In the genomic region with DNA sequence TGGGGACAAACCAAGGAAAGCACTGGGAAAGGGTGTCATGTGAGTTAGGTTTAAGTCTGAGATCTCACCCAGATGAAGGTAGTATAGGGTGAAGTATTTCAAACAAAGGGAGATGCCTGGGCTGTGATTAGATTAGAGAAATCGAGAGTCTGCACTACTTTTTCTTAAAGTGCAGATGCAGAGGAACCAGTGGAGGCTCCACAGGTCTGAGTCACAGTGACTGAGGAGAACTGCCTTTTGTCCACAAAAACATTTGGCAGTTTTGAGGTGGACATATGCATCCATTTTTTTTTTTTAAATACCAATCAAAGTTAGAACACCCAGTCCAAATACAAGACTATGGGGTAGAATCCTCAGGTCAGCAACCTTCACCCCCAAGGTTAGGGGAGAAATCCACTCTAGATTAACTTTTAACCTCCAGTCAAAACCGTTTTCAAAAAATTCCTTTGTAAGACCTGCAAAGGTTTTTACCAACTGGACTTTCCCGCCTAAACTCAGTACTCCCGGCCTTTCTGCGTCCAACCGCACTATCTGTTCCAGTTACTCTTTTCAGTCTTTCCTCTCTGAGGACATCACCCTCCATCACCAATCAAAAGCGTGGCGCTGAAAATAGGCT, we compare ENCODE assay signal across 9 mouse cellular contexts. TPM values are rescaled to one million over a fixed set of nuclear protein-coding genes. Genes with fewer than 3 reads are reported as not detected.
A peak's percentile ranks its signal among the peaks of the same experiment; 100 is the strongest.
DNase-seq lines count a peak whose midpoint lies in the region; ATAC-seq and TF ChIP-seq lines count a peak whose summit lies in the region.
"Had no signal": no experiment of that assay in that cellular context is flagged by ENCODE, and none has a peak within 500 bp of the region (broad histone marks: within the 10 kb centered on the region; RNA-seq: fewer than 3 reads in every experiment).

No protein-coding gene starts in this region.

- no peaks in the 10 kb centered on the region for H3K27me3 ChIP-seq in hindbrain, embryonic 15.5 days
- no peaks in the 10 kb centered on the region for H3K27me3 ChIP-seq in midbrain, embryonic 14.5 days (ENCODE audit: control insufficient read depth, insufficient read depth, low read length)

- no peaks in the 10 kb centered on the region for H3K36me3 ChIP-seq in hindbrain, embryonic 15.5 days
- H3K36me3 ChIP-seq in midbrain, embryonic 14.5 days (ENCODE audit: control insufficient read depth, insufficient read depth, low read length) = 0 out of 2 replicates have a peak, but pooled peaks cover 2% of the 10 kb centered on the region

- no peak for TF ChIP-seq POLR2A in bone marrow, adult 2 months (IDR thresholded peaks at IDR 0.05; ENCODE audit: borderline replicate concordance, control insufficient read depth, low read depth, low read length)

- TF ChIP-seq CTCF in bone marrow, adult 2 months (IDR thresholded peaks at IDR 0.05; ENCODE audit: control insufficient read depth, insufficient read depth, low read length) = no peak

- H3K9ac ChIP-seq in hindbrain, embryonic 15.5 days = peak overlapping the region; percentile 88
- H3K9ac ChIP-seq in midbrain, embryonic 14.5 days (replicated peaks; ENCODE audit: low read length) = peak overlapping the region; percentile 96

- H3K27ac ChIP-seq in bone marrow, adult 2 months (ENCODE audit: control insufficient read depth, insufficient read depth, low read depth, low read length, poor library complexity) = peak overlapping the region; percentile 99
- peak overlapping the region; percentile 96 for H3K27ac ChIP-seq in hindbrain, embryonic 15.5 days (replicated peaks)
- H3K27ac ChIP-seq in midbrain, embryonic 14.5 days (replicated peaks; ENCODE audit: low read depth, low read length) = peak overlapping the region; percentile 100

- H3K9me3 ChIP-seq in hindbrain, embryonic 15.5 days = no peaks in the 10 kb centered on the region
- no peaks in the 10 kb centered on the region for H3K9me3 ChIP-seq in midbrain, embryonic 14.5 days (ENCODE audit: control insufficient read depth, low read length)

- peaks cover 4% of the 10 kb centered on the region for H3K4me1 ChIP-seq in bone marrow, adult 2 months (ENCODE audit: control insufficient read depth, insufficient read depth, low read length)
- peaks cover 32% of the 10 kb centered on the region for H3K4me1 ChIP-seq in hindbrain, embryonic 15.5 days (replicated peaks)
- peaks cover 22% of the 10 kb centered on the region for H3K4me1 ChIP-seq in midbrain, embryonic 14.5 days (ENCODE audit: control insufficient read depth, insufficient read depth, low read length)

- H3K4me2 ChIP-seq in hindbrain, embryonic 15.5 days = peak overlapping the region; percentile 85
- H3K4me2 ChIP-seq in midbrain, embryonic 14.5 days (ENCODE audit: low read length) = peak overlapping the region; percentile 64

- ATAC-seq in hindbrain, embryonic 15.5 days (ENCODE audit: low FRiP score, low read depth) = no peak
- ATAC-seq in midbrain, embryonic 14.5 days (ENCODE audit: low FRiP score, low TSS enrichment) = no peak

- DNase-seq in kidney, adult 9 months = peak; percentile 60
- DNase-seq in kidney, postnatal 14 days = no peak
- DNase-seq in midbrain, embryonic 14.5 days = no peak
- no peak for DNase-seq in thymus, postnatal 36 days
- DNase-seq in gastrocnemius, postnatal 10 days = no peak
- DNase-seq in right cerebral cortex, postnatal 25 days = no peak

- peak overlapping the region; percentile 78 for H3K4me3 ChIP-seq in bone marrow, adult 2 months (replicated peaks; ENCODE audit: control insufficient read depth, low read depth, low read length)
- H3K4me3 ChIP-seq in hindbrain, embryonic 15.5 days = peak overlapping the region; percentile 64
- H3K4me3 ChIP-seq in midbrain, embryonic 14.5 days (replicated peaks; ENCODE audit: low read depth, low read length) = peak overlapping the region; percentile 85

- WGBS in bone marrow, adult 2 months = 4% methylated on average over 8 of the region's 8 CpGs
- WGBS in hindbrain, embryonic 15.5 days = 12% methylated on average over 8 of the region's 8 CpGs
- WGBS in midbrain, embryonic 14.5 days = 10% methylated on average over 8 of the region's 8 CpGs

RNA-seq across cellular contexts. Expression of a gene that starts 1.7 kb away (rescaled TPM):
- polyA plus RNA-seq in bone marrow, adult 2 months (2011; ENCODE audit: insufficient read depth, insufficient read length, low replicate concordance, missing spikeins) = 24.2 and 28.6 TPM in 2 replicates
- polyA plus RNA-seq in hindbrain, embryonic 15.5 days (2015; fragmentation: Nextera tagmentation; extraction: Ambion mirVana) = 11.1 and 11.6 TPM in 2 replicates
- 14.2 and 16.5 TPM in 2 replicates for polyA plus RNA-seq in midbrain, embryonic 14.5 days (2014; fragmentation: Nextera tagmentation; extraction: Ambion mirVana)
- total RNA-seq in gastrocnemius, postnatal 10 days (2021) = 10 to 100 TPM; 11.3 to 19.2 TPM

RNA-seq across cellular contexts. Expression of a gene that starts 1.8 kb away (rescaled TPM):
- polyA plus RNA-seq in bone marrow, adult 2 months (2011; ENCODE audit: insufficient read depth, insufficient read length, low replicate concordance, missing spikeins) = 36.6 and 44.1 TPM in 2 replicates
- 35.1 TPM in 2 replicates for polyA plus RNA-seq in hindbrain, embryonic 15.5 days (2015; fragmentation: Nextera tagmentation; extraction: Ambion mirVana)
- 41.9 and 49.2 TPM in 2 replicates for polyA plus RNA-seq in midbrain, embryonic 14.5 days (2014; fragmentation: Nextera tagmentation; extraction: Ambion mirVana)
- 10 to 100 TPM in 1 of 2 experiments, 1 to 10 TPM in 1; 9.8 to 11.4 TPM for total RNA-seq in gastrocnemius, postnatal 10 days (2021)

RNA-seq across cellular contexts. Expression of a gene that starts 24.7 kb away (rescaled TPM):
- 0.92 TPM in 1 of 2 replicates, not detected in the other for polyA plus RNA-seq in bone marrow, adult 2 months (2011; ENCODE audit: insufficient read depth, insufficient read length, low replicate concordance, missing spikeins)
- polyA plus RNA-seq in hindbrain, embryonic 15.5 days (2015; fragmentation: Nextera tagmentation; extraction: Ambion mirVana) = 0.62 and 0.65 TPM in 2 replicates
- polyA plus RNA-seq in midbrain, embryonic 14.5 days (2014; fragmentation: Nextera tagmentation; extraction: Ambion mirVana) = 0.26 and 0.29 TPM in 2 replicates
- total RNA-seq in gastrocnemius, postnatal 10 days (2021) = 100 to 1,000 TPM; 515 to 520 TPM
- total RNA-seq: neutrophil, adult 5-6 weeks had no signal

RNA-seq across cellular contexts. Expression of a gene that starts 43.3 kb away (rescaled TPM):
- 307 and 314 TPM in 2 replicates for polyA plus RNA-seq in bone marrow, adult 2 months (2011; ENCODE audit: insufficient read depth, insufficient read length, low replicate concordance, missing spikeins)
- 1.2 and 1.8 TPM in 2 replicates for polyA plus RNA-seq in hindbrain, embryonic 15.5 days (2015; fragmentation: Nextera tagmentation; extraction: Ambion mirVana)
- 2.5 and 4.6 TPM in 2 replicates for polyA plus RNA-seq in midbrain, embryonic 14.5 days (2014; fragmentation: Nextera tagmentation; extraction: Ambion mirVana)
- total RNA-seq in gastrocnemius, postnatal 10 days (2021) = under 1 TPM in 1 of 2 experiments, not detected in 1; 0.93 TPM

RNA-seq across cellular contexts. Expression of a gene that starts 46.7 kb away (rescaled TPM):
- polyA plus RNA-seq in bone marrow, adult 2 months (2011; ENCODE audit: insufficient read depth, insufficient read length, low replicate concordance, missing spikeins) = 4.3 and 4.7 TPM in 2 replicates
- 0.39 TPM in 1 of 2 replicates, not detected in the other for polyA plus RNA-seq in hindbrain, embryonic 15.5 days (2015; fragmentation: Nextera tagmentation; extraction: Ambion mirVana)
- 0.22 and 0.53 TPM in 2 replicates for polyA plus RNA-seq in midbrain, embryonic 14.5 days (2014; fragmentation: Nextera tagmentation; extraction: Ambion mirVana)
- total RNA-seq in gastrocnemius, postnatal 10 days (2021) = not detected
